Mouse (Mus musculus): ENCODE measurements around the gene Col17a1. TPM values are rescaled to one million over a fixed set of nuclear protein-coding genes. Genes with fewer than 3 reads are reported as not detected.

Gene Col17a1
- 0.13 and 0.24 TPM in 2 replicates for polyA plus RNA-seq (2015; fragmentation: Nextera tagmentation; extraction: Ambion mirVana)

- H3K4me2 ChIP-seq = no peak within 1 kb of the TSS
- 78% methylated on average over 6 of the region's 6 CpGs for WGBS
Measured at GRCm38 (mm10) chr19:47691994-47692393, at the start of gene Col17a1. Col17a1 (minus strand) TSS chr19:47692094.

GRCm38 (mm10) chr19:47731931-47732330, 40.0 kb upstream of the Col17a1 start:
- WGBS = 5% methylated on average over 13 of the region's 15 CpGs
- H3K27ac ChIP-seq (replicated peaks) = peak overlapping the region; percentile 92
- H3K4me3 ChIP-seq = peak overlapping the region; percentile 90
- H3K4me2 ChIP-seq = peak overlapping the region; percentile 58
- H3K9me3 ChIP-seq = no peaks in the 10 kb centered on the region
- H3K27me3 ChIP-seq = no peaks in the 10 kb centered on the region
- peak; percentile 5; the same call in 1 of the 2 replicates for ATAC-seq (ENCODE audit: low FRiP score, low read depth)
- H3K4me1 ChIP-seq (replicated peaks) = peaks cover 15% of the 10 kb centered on the region
- peak overlapping the region; percentile 78 for H3K9ac ChIP-seq
- H3K36me3 ChIP-seq = peaks cover 36% of the 10 kb centered on the region

More at GRCm38 (mm10) chr19:47691994-47692393, at the start of gene Col17a1:
- Histone ChIP-seq H3K36me3 (no peaks in the 10 kb centered on the region), H3K27me3 (no peaks in the 10 kb centered on the region), H3K9ac (no peak within 1 kb of the TSS), H3K4me1 (replicated peaks) (no peaks in the 10 kb centered on the region), H3K27ac (replicated peaks) (no peak within 1 kb of the TSS), H3K9me3 (no peaks in the 10 kb centered on the region), H3K4me3 (no peak within 1 kb of the TSS)
- ATAC-seq (ENCODE audit: low FRiP score, low read depth) = no peak

DNA sequence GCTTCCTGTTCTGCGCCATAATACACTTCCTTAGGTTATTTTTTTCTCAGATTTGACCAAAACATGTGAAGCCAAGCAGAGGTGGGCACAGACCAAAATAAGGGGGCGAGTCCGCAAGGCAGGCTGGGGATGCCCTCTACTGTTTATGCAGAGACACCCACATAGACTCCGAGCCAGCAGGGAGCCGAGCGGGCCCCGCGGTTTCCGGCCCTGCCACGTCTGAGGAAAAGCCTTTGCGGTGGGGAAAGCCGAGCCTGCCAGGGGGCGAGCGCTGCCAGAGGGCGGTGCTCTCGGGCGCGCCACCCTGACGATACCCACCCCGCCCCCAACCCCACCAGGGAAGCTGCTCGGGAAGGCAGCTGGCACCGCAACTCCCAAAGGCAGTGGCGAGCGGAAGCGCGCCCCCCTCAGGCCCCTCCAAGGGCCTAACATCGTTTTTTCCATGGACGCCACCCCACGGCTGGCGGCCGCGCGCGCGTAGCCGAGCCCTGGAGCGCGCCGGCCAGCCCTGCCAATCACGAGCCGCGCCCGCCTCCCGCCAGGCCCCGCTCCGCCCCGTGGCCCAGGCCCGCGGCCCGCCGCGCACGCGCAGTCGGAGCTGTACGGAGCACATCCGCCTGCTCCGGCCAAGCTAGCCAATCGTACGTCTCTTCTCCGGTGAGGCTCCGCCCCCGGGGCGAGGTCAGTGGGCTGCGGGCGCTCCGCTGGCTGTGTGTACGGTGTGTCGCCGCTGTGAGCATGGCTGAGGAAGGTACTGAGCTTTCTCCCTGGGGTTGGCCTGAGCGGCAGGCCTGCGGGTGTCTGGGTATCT, 39.4 kb upstream of the Col17a1 start, which contains the start of gene Sfr1:
TSS of gene Sfr1 (plus strand) at position 612 of the 811 bp plus-strand sequence.
- WGBS = under 1% methylated on average over 70 of the region's 72 CpGs
- no peaks in the 10 kb centered on the region for H3K27me3 ChIP-seq
- H3K36me3 ChIP-seq = peaks cover 33% of the 10 kb centered on the region
- H3K4me3 ChIP-seq = peak within 1 kb of the TSS; percentile 90
- peak; percentile 98 for ATAC-seq (ENCODE audit: low FRiP score, low read depth)
- H3K4me2 ChIP-seq = peak within 1 kb of the TSS; percentile 86
- peak within 1 kb of the TSS; percentile 92 for H3K27ac ChIP-seq (replicated peaks)
- peaks cover 15% of the 10 kb centered on the region for H3K4me1 ChIP-seq (replicated peaks)
- no peaks in the 10 kb centered on the region for H3K9me3 ChIP-seq
- H3K9ac ChIP-seq = peak within 1 kb of the TSS; percentile 78

- WGBS = 0% methylated on average over 12 of the region's 12 CpGs
Measured at GRCm38 (mm10) chr19:47730691-47731070, 38.8 kb upstream of the Col17a1 start.

GRCm38 (mm10) chr19:47725643-47726140, 33.8 kb upstream of the Col17a1 start:
- no peak for ATAC-seq (ENCODE audit: low FRiP score, low read depth)
- Histone ChIP-seq H3K36me3 (no peaks in the 10 kb centered on the region), H3K27me3 (no peaks in the 10 kb centered on the region), H3K9me3 (no peaks in the 10 kb centered on the region), H3K27ac (replicated peaks) (no peak overlapping the region), H3K4me2 (no peak overlapping the region), H3K4me3 (no peak overlapping the region), H3K9ac (no peak overlapping the region), H3K4me1 (replicated peaks) (peaks cover 5% of the 10 kb centered on the region)
- 64% methylated on average over 7 of the region's 7 CpGs for WGBS

More at GRCm38 (mm10) chr19:47730691-47731070, 38.8 kb upstream of the Col17a1 start:
- Histone ChIP-seq H3K9ac (peak overlapping the region; percentile 61), H3K4me2 (peak overlapping the region; percentile 86), H3K4me1 (replicated peaks) (peaks cover 15% of the 10 kb centered on the region), H3K9me3 (no peaks in the 10 kb centered on the region), H3K27me3 (no peaks in the 10 kb centered on the region), H3K36me3 (peaks cover 27% of the 10 kb centered on the region), H3K27ac (replicated peaks) (peak overlapping the region; percentile 92), H3K4me3 (peak overlapping the region; percentile 90)
- peak; percentile 64 for ATAC-seq (ENCODE audit: low FRiP score, low read depth)

DNA sequence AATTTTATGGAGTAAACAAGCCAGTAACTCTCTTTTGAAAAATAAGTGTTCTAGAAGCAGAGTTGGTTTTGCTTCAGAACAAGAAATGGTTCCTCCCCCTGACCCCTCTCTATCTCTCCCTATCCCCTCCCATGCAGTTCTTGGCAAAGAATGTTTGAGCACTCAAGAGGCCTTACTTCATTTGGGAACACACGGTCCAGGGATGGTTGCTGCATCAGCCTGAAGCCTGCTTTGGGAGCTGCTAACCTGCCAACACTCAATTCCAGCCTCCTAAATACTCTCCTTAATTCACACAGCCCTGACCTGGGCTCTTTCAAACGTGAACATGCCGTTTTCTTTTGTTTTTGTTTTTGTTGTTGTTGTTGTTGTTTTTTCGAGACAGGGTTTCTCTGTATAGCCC, 33.0 kb upstream of the Col17a1 start:
- no peak overlapping the region for H3K4me2 ChIP-seq
- H3K27me3 ChIP-seq = no peaks in the 10 kb centered on the region
- H3K9me3 ChIP-seq = no peaks in the 10 kb centered on the region
- H3K36me3 ChIP-seq = no peaks in the 10 kb centered on the region
- H3K4me3 ChIP-seq = no peak overlapping the region
- H3K27ac ChIP-seq (replicated peaks) = no peak overlapping the region
- H3K4me1 ChIP-seq (replicated peaks) = no peaks in the 10 kb centered on the region
- no peak overlapping the region for H3K9ac ChIP-seq
- WGBS = 84% methylated on average over 4 of the region's 4 CpGs
- no peak for ATAC-seq (ENCODE audit: low FRiP score, low read depth)

GRCm38 (mm10) chr19:47722471-47722870, 30.6 kb upstream of the Col17a1 start:
- WGBS = 73% methylated on average over 6 of the region's 6 CpGs
- Histone ChIP-seq H3K4me3 (no peak overlapping the region), H3K36me3 (no peaks in the 10 kb centered on the region), H3K27ac (replicated peaks) (no peak overlapping the region), H3K27me3 (no peaks in the 10 kb centered on the region), H3K4me2 (no peak overlapping the region), H3K9me3 (no peaks in the 10 kb centered on the region), H3K4me1 (replicated peaks) (no peaks in the 10 kb centered on the region), H3K9ac (no peak overlapping the region)
- no peak for ATAC-seq (ENCODE audit: low FRiP score, low read depth)

DNA sequence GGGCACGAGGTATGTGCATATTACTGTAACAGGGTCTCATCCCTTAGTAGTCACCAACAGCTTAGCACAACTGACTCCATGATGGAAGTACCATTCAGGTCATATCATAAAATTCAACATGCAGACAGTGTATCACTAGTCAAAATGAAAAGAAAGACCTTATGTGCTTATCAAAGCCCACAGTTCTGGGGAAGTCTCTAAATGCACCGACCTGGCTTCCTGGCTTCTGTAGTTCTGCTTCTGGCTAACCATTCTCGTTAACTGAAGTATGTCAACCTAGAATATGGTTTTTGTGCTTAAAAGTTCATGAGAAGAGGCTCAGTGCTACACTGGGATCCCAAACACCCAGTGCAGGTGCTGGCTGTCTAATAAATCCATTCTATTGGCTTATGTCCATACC, 27.3 kb upstream of the Col17a1 start:
- Histone ChIP-seq H3K9ac (no peak overlapping the region), H3K27ac (replicated peaks) (no peak overlapping the region), H3K27me3 (no peaks in the 10 kb centered on the region), H3K4me1 (replicated peaks) (no peaks in the 10 kb centered on the region), H3K4me2 (no peak overlapping the region), H3K36me3 (no peaks in the 10 kb centered on the region), H3K4me3 (no peak overlapping the region), H3K9me3 (no peaks in the 10 kb centered on the region)
- 87% methylated on average over 3 of the region's 3 CpGs for WGBS
- no peak for ATAC-seq (ENCODE audit: low FRiP score, low read depth)

GRCm38 (mm10) chr19:47716144-47716543, 24.2 kb upstream of the Col17a1 start:
- Histone ChIP-seq H3K9ac (no peak overlapping the region), H3K4me3 (no peak overlapping the region), H3K4me1 (replicated peaks) (no peaks in the 10 kb centered on the region), H3K4me2 (no peak overlapping the region), H3K27me3 (no peaks in the 10 kb centered on the region), H3K36me3 (no peaks in the 10 kb centered on the region), H3K9me3 (no peaks in the 10 kb centered on the region), H3K27ac (replicated peaks) (no peak overlapping the region)
- no peak for ATAC-seq (ENCODE audit: low FRiP score, low read depth)
- WGBS = 64% methylated on average over 2 of the region's 2 CpGs

DNA sequence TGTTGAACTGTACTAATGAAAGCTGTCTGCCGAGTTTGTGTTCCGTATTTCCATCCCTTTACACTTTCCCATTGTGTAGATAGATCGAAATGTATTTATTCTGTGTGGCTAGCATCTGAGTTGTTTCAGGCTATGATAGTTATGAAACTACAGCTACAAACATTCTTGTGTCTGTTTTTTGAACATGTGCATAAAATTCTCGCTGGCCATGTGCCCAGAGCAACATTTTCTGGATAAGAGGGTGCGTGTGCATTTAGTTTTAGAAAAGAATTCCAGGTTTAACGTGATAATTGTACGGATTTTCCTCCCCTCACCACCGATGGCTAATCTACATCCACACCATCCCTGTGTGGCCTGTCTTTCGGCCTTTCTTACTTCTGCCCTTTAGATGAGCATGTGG, 21.6 kb upstream of the Col17a1 start:
- Histone ChIP-seq H3K9ac (no peak overlapping the region), H3K9me3 (no peaks in the 10 kb centered on the region), H3K36me3 (no peaks in the 10 kb centered on the region), H3K27me3 (no peaks in the 10 kb centered on the region), H3K27ac (replicated peaks) (no peak overlapping the region), H3K4me1 (replicated peaks) (no peaks in the 10 kb centered on the region), H3K4me3 (no peak overlapping the region), H3K4me2 (no peak overlapping the region)
- ATAC-seq (ENCODE audit: low FRiP score, low read depth) = no peak
- WGBS = 86% methylated on average over 9 of the region's 9 CpGs

- no peak for ATAC-seq (ENCODE audit: low FRiP score, low read depth)
- no peak overlapping the region for H3K27ac ChIP-seq (replicated peaks)
- 84% methylated on average over 4 of the region's 4 CpGs for WGBS
- H3K4me2 ChIP-seq = no peak overlapping the region
- no peaks in the 10 kb centered on the region for H3K27me3 ChIP-seq
- no peak overlapping the region for H3K4me3 ChIP-seq
- H3K9ac ChIP-seq = no peak overlapping the region
- no peaks in the 10 kb centered on the region for H3K9me3 ChIP-seq
- no peaks in the 10 kb centered on the region for H3K4me1 ChIP-seq (replicated peaks)
- no peaks in the 10 kb centered on the region for H3K36me3 ChIP-seq
Measured at GRCm38 (mm10) chr19:47710376-47710775, 18.5 kb upstream of the Col17a1 start.

GRCm38 (mm10) chr19:47705772-47706309, 13.9 kb upstream of the Col17a1 start:
- WGBS = 91% methylated on average over 8 of the region's 8 CpGs
- no peak overlapping the region for H3K27ac ChIP-seq (replicated peaks)
- H3K4me3 ChIP-seq = no peak overlapping the region
- H3K36me3 ChIP-seq = no peaks in the 10 kb centered on the region
- no peak overlapping the region for H3K4me2 ChIP-seq
- no peaks in the 10 kb centered on the region for H3K9me3 ChIP-seq
- H3K4me1 ChIP-seq (replicated peaks) = no peaks in the 10 kb centered on the region
- no peak overlapping the region for H3K9ac ChIP-seq
- ATAC-seq (ENCODE audit: low FRiP score, low read depth) = no peak
- no peaks in the 10 kb centered on the region for H3K27me3 ChIP-seq
